Mouse (Mus musculus): Measurements from ENCODE around the gene Lypd6b.

- TF ChIP-seq CTCF (conservative IDR thresholded peaks at IDR 0.05; ENCODE audit: low read length) (no peak), NANOG (IDR thresholded peaks at IDR 0.05; ENCODE audit: borderline replicate concordance, low read length) (no peak), POU5F1 (IDR thresholded peaks at IDR 0.05; ENCODE audit: borderline replicate concordance, low read length) (no peak)
Measured at GRCm38 (mm10) chr2:49818126-49818525, 30.6 kb downstream of the Lypd6b start.
